8 mouse cellular contexts compared by ENCODE assay signal in genomic region chr15:7811856-7812733, GRCm38 (mm10). TPM values are rescaled to one million over a fixed set of nuclear protein-coding genes. Genes with fewer than 3 reads are reported as not detected.
DNase-seq lines count a peak whose midpoint lies in the region; ATAC-seq lines count a peak whose summit lies in the region.

No protein-coding gene starts in this region.

- peaks cover 45% of the 10 kb centered on the region for H3K4me1 ChIP-seq in heart, embryonic 12.5 days (replicated peaks)
- H3K4me1 ChIP-seq in hindbrain, embryonic 13.5 days (replicated peaks) = peaks cover 51% of the 10 kb centered on the region

- WGBS in heart, embryonic 12.5 days = 7% methylated on average over 24 of the region's 24 CpGs
- WGBS in hindbrain, embryonic 13.5 days = 4% methylated on average over 24 of the region's 24 CpGs

- no peak overlapping the region for H3K9ac ChIP-seq in heart, embryonic 12.5 days
- H3K9ac ChIP-seq in hindbrain, embryonic 13.5 days = no peak overlapping the region

- no peaks in the 10 kb centered on the region for H3K36me3 ChIP-seq in heart, embryonic 12.5 days
- H3K36me3 ChIP-seq in hindbrain, embryonic 13.5 days = no peaks in the 10 kb centered on the region

- DNase-seq in heart, adult 9 months (ENCODE audit: low spot score in 2 of 2) = no peak
- DNase-seq in R1 (ENCODE audit: low read depth, low spot score) = peak; percentile 25
- peak; percentile 59 for DNase-seq in neural tube, embryonic 10.5 days (ENCODE audit: extremely low spot score, low spot score)
- no peak for DNase-seq in frontal cortex, postnatal 36 days (ENCODE audit: low spot score in 2 of 2)
- no peak for DNase-seq in spleen, adult 12 weeks (ENCODE audit: low spot score)
- DNase-seq in cerebellum, postnatal 36 days = no peak

- peak overlapping the region; percentile 54 for H3K4me3 ChIP-seq in heart, embryonic 12.5 days
- peak overlapping the region; percentile 55 for H3K4me3 ChIP-seq in hindbrain, embryonic 13.5 days

- peak overlapping the region; percentile 88 for H3K4me2 ChIP-seq in heart, embryonic 12.5 days
- H3K4me2 ChIP-seq in hindbrain, embryonic 13.5 days = peak overlapping the region; percentile 99

- H3K27me3 ChIP-seq in heart, embryonic 12.5 days (replicated peaks) = peaks cover 94% of the 10 kb centered on the region
- peaks cover 98% of the 10 kb centered on the region for H3K27me3 ChIP-seq in hindbrain, embryonic 13.5 days

- no peaks in the 10 kb centered on the region for H3K9me3 ChIP-seq in heart, embryonic 12.5 days (replicated peaks)
- H3K9me3 ChIP-seq in hindbrain, embryonic 13.5 days = no peaks in the 10 kb centered on the region

- ATAC-seq in heart, embryonic 12.5 days (ENCODE audit: insufficient number of reproducible peaks, low FRiP score) = no peak
- ATAC-seq in hindbrain, embryonic 13.5 days (ENCODE audit: low FRiP score) = no peak

- no peak overlapping the region for H3K27ac ChIP-seq in heart, embryonic 12.5 days (ENCODE audit: poor library complexity, severe bottlenecking)
- H3K27ac ChIP-seq in hindbrain, embryonic 13.5 days = no peak overlapping the region

RNA-seq across cellular contexts. Expression of gene Gdnf, which starts 1.4 kb away (rescaled TPM):
- polyA plus RNA-seq in heart, embryonic 12.5 days (2016; fragmentation: Nextera tagmentation; extraction: Ambion mirVana) = 0.15 and 0.30 TPM in 2 replicates
- 0.19 and 0.28 TPM in 2 replicates for polyA plus RNA-seq in hindbrain, embryonic 13.5 days (2015; fragmentation: Nextera tagmentation; extraction: Ambion mirVana)

Comparison
In these comparisons a context has a peak if more than half of its experiments do, and no peak if none do; other contexts are left out.
1. DNase-seq: peak in R1 (single experiment) and neural tube, embryonic 10.5 days (single experiment); none in heart, adult 9 months (0 of 2), frontal cortex, postnatal 36 days (0 of 2), spleen, adult 12 weeks (single experiment) and cerebellum, postnatal 36 days (0 of 2).